ENCODE assay signal across 16 mouse cellular contexts in genomic region chr2:36238951-36239350, GRCm38 (mm10).
"Had no signal": no experiment of that assay in that cellular context is flagged by ENCODE, and none has a peak within 500 bp of the region (broad histone marks: within the 10 kb centered on the region; RNA-seq: fewer than 3 reads in every experiment).

No protein-coding gene starts in this region.

- DNase-seq: liver, embryonic 13.5 days; liver, postnatal 0 days; lung, adult 2 months; lung, postnatal 14 days; lung, postnatal 36 days; retina, postnatal 1 day; right cerebral cortex, adult 18-20 months; right cerebral cortex, postnatal 25 days; thymus, adult 18-20 months; thymus, postnatal 14 days; thymus, postnatal 36 days had no signal

- H3K36me3 ChIP-seq: midbrain, embryonic 13.5 days; midbrain, embryonic 15.5 days; neural tube, embryonic 12.5 days had no signal

- H3K27me3 ChIP-seq: liver, embryonic 13.5 days; liver, embryonic 15.5 days; lung, embryonic 15.5 days; midbrain, embryonic 13.5 days; midbrain, embryonic 15.5 days; neural tube, embryonic 12.5 days had no signal

- H3K4me3 ChIP-seq: liver, embryonic 13.5 days; liver, embryonic 15.5 days; lung, embryonic 15.5 days; midbrain, embryonic 13.5 days; midbrain, embryonic 15.5 days; neural tube, embryonic 12.5 days had no signal
